ENCODE assay signal across 20 mouse cellular contexts in the genomic region with DNA sequence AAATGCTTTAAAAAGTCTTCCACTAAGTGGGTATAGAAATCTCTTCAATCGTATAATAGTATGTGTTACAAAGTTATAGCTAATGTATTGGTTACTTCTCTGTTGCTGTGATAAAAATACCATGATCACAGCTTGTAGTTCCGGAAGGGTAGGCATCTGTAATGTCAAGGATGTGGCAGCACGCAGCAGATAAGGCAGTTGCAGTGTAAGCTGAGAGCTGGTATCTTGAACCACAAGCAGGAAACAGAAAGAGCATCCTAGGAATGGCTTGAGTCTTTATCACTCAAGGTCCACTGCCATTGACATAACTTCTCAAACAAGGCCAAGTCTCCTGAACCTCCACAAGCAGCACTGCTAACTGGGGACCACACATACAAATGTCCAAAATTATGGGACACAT. TPM values are rescaled to one million over a fixed set of nuclear protein-coding genes. Genes with fewer than 3 reads are reported as not detected.
"Had no signal": no experiment of that assay in that cellular context is flagged by ENCODE, and none has a peak within 500 bp of the region (broad histone marks: within the 10 kb centered on the region; RNA-seq: fewer than 3 reads in every experiment).

No protein-coding gene starts in this region.

- H3K36me3 ChIP-seq: midbrain, embryonic 10.5 days; midbrain, embryonic 12.5 days; neural tube, embryonic 13.5 days; neural tube, embryonic 15.5 days had no signal

- H3K4me1 ChIP-seq: midbrain, embryonic 10.5 days; midbrain, embryonic 12.5 days; neural tube, embryonic 13.5 days; neural tube, embryonic 15.5 days had no signal

- DNase-seq: lung, adult 18-20 months; lung, embryonic 14.5 days; lung, postnatal 10 days; lung, postnatal 4 days; midbrain, embryonic 14.5 days; retina, postnatal 1 day; right cerebral cortex, adult 18-20 months; right cerebral cortex, postnatal 25 days; right cerebral cortex, postnatal 4 days; spleen, adult 18-20 months; thymus, adult 2 months; thymus, postnatal 25 days; thymus, postnatal 4 days had no signal

- H3K4me3 ChIP-seq: midbrain, embryonic 10.5 days; midbrain, embryonic 12.5 days; myocyte; neural tube, embryonic 13.5 days; neural tube, embryonic 15.5 days had no signal

- H3K9me3 ChIP-seq: midbrain, embryonic 10.5 days; midbrain, embryonic 12.5 days; neural tube, embryonic 13.5 days; neural tube, embryonic 15.5 days had no signal

- H3K27me3 ChIP-seq: midbrain, embryonic 12.5 days; neural tube, embryonic 13.5 days; neural tube, embryonic 15.5 days had no signal

- ATAC-seq: midbrain, embryonic 16.5 days had no signal

RNA-seq across cellular contexts. Expression of a gene that starts 35.7 kb away (rescaled TPM):
- total RNA-seq: megakaryocyte-erythroid progenitor cell, adult 5-6 weeks had no signal
